Mouse (Mus musculus): Measurements from ENCODE around the gene Hexdc.

- no peak for TF ChIP-seq POLR2A (IDR thresholded peaks at IDR 0.05; ENCODE audit: borderline replicate concordance, low read depth, low read length)
- TF ChIP-seq CTCF (IDR thresholded peaks at IDR 0.05; ENCODE audit: low read depth, low read length), result no peak
Observed at GRCm38 (mm10) chr11:121174234-121174633, 30.0 kb upstream of the Hexdc start.

Measured in bone marrow macrophage, adult 2 months (primary cell).